Mouse (Mus musculus) brain, embryonic 14.5 days (tissue): ENCODE results near the gene Zbtb20.

Experiments used
- CTCF ChIP-seq: fragments of 200-500 bp; IDR thresholded peaks from 2 replicates; pipeline ENCODE4 v1.5.1; 2012; ENCODE audit warnings: inconsistent platforms, mild to moderate bottlenecking, moderate library complexity, borderline replicate concordance; ENCODE audit not compliant: insufficient read depth, insufficient read length; ENCODE audit errors: extremely low read depth
- POLR2A ChIP-seq: fragments of 200-500 bp; IDR thresholded peaks from 2 replicates; pipeline ENCODE4 v1.6.1; 2012; ENCODE audit warnings: mild to moderate bottlenecking, inconsistent platforms, borderline replicate concordance; ENCODE audit not compliant: poor library complexity, insufficient read depth, insufficient read length, severe bottlenecking; ENCODE audit errors: extremely low read depth

GRCm38 (mm10) chr16:42897125-42897693, 21.5 kb downstream of the Zbtb20 start:
- no peak for TF ChIP-seq CTCF
- TF ChIP-seq POLR2A = no peak
